Mouse (Mus musculus): ENCODE measurements around the gene Myzap.
A peak's percentile ranks its signal among the peaks of the same experiment; 100 is the strongest.

The Myzap gene

GRCm38 (mm10) chr9:71604914-71605635, 12.9 kb upstream of the Myzap start:
- no peak for DNase-seq (ENCODE audit: low spot score)

GRCm38 (mm10) chr9:71599861-71600260, 7.7 kb upstream of the Myzap start:
- no peak for DNase-seq (ENCODE audit: low spot score)

DNA sequence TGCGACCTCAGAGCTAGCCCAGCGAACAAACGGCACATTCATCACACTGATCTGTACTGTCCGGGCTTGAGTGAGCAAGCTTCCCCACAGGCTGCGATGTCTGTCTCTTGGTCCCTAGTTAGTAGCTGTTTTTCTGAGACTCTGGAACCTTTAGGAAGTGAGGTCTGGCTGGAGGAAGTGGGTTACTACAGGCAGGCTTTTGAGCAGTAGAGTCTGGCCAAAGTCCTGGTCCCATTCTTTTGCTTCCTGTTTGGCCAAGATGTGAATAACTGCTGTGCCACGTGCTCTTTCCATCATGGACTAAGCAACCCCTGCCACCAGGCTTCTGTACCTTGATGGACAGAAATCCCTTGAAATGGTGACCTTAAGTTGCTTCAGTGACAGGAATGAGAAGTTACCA, 4.7 kb upstream of the Myzap start:
- DNase-seq (ENCODE audit: low spot score) = no peak

DNA sequence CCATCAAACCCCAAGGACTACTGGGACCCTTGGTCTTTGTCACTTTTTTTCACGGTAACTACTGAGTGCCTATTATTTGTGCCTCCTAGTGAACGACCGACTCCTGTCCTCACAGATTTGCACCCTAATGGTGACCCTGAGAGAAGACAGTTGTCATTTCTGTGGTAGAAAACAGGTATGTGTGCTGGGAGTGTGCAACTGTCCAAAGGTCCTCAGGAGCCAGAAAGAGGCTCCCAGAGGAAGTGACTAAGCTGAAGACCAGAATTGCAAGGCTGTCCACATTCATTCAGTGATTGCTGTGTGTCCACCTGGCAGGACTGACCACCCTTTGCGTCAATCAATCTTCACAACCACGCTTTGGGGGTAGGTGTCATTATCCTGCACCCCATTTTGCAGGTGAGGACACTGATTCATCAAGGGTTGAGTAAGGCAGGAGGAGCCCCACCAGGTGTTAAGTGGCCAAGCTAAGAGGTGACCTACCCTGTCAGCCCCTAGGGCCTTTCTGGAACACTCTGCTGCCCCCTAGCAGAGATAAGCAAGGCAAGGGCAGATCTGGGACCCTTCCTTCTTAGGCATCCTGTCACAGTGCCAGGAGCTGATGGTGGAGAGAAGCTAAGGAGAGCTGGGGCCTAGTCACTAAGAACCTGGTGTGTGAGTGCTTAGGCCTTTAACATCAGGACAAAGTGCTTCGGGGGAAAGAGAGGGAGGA, 571 bp upstream of the Myzap start:
- no peak for DNase-seq (ENCODE audit: low spot score)

- no peak for DNase-seq (ENCODE audit: low spot score)
These were observed 1.1 kb downstream of the Myzap start for GRCm38 (mm10) chr9:71591106-71591505.

DNA sequence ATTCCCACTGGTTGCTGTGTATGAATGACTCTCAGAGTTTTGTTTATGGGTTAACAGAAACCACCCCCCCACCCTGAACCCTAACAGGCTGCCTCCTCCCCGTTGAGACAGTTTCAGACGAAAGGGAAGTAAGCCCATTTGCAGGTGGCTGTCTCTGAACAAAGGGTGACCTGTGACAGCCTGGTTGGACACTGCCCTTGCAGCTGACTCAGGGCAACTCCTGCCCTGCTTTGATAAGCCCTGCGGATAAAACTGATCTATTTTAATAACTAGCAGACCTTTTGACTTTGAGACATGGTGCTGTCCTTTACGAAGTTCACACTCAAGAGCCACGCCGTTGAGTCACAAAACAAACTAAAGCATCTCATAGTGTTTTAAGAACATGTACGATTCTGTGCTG, 2.4 kb downstream of the Myzap start:
- DNase-seq (ENCODE audit: low spot score) = no peak

- no peak for DNase-seq (ENCODE audit: low spot score)
These were observed 3.1 kb downstream of the Myzap start for GRCm38 (mm10) chr9:71588930-71589592.

GRCm38 (mm10) chr9:71586408-71586807, 5.8 kb downstream of the Myzap start:
- no peak for DNase-seq (ENCODE audit: low spot score)

- DNase-seq (ENCODE audit: low spot score) = no peak
These were observed 9.4 kb downstream of the Myzap start for GRCm38 (mm10) chr9:71582771-71583170.

DNA sequence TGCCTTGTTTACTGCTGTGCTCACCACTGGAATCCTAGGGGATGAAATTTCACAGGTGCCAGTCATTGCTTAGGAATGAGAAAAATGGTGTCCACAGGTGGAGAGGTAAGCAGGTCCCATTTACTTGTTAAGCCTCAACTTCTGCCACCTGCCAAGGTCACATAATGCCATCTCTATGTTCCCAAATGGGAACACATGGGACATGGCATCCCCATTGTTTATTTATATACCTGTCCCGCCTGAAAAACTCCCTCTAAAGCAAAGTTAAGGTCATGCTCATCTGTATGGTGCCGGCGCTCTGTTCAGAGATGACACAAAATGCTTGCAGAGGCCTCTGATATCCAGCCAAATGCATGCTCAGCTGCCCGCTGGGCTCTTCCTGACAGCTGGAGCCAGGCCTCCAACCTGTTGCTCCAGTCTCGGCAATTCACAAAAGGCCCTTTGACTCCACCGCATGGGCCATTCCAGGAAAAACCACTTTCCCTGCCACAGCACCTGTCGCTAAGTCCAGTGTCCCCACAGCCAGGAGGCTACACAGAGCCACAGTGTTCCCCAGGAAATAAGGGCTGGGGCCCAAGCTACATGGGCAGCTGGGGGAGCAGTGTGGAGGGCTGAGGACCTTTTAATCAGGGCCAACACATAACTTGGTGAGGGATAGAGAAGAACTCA, 13.1 kb downstream of the Myzap start:
- no peak for DNase-seq (ENCODE audit: low spot score)

DNA sequence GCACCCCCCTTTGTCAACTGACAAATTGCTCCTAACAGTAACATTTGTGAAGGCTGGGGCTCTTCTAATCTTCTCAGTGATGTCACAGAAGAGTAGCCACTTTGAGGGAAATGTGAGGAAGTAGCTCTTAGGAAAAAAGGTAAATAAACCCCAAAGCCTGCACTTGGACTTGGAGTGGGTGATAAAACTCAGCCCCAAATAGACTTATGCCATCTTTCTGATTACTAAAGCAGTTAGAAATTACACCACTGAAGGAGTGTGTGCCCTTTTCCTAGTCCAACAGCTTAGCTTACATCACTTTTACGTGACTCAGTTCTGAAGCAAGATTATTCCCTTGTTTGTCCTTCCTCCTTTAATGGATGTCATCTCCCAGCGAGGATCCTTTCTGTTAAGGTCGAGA, 17.7 kb downstream of the Myzap start:
- DNase-seq (ENCODE audit: low spot score) = no peak

DNA sequence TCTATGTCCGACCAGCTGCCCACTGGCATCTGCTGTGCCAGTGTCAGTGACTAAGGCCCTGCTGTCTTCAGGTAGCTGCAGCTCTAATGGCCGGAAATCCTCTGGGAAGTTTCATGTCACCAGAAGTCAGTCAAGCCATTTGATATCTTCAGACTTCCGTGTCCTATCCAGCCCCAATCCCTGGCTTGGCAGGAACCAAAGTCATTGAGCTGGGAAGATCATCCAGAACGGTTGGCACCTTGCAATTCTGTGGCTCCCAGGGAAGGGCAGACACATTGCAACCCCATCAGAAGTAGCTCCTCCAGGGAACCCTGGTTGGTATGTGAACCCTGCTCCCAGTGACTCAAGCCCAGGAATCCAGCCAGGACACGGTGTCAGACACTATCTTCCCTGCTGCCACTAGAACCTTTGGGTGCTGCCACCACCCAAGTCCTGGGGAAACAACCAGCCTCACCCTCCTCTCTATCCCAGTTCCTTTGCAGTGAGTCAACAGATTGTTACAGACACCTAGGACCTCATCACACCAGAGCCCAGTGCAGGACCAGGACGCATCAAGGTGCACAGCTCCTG, 18.3 kb downstream of the Myzap start:
- DNase-seq (ENCODE audit: low spot score) = no peak

- peak; percentile 39 for DNase-seq (ENCODE audit: low spot score)
These were observed 21.0 kb downstream of the Myzap start for GRCm38 (mm10) chr9:71571150-71571633.

GRCm38 (mm10) chr9:71570170-71570569, 22.0 kb downstream of the Myzap start:
- no peak for DNase-seq (ENCODE audit: low spot score)

- no peak for DNase-seq (ENCODE audit: low spot score)
These were observed 23.7 kb downstream of the Myzap start for GRCm38 (mm10) chr9:71568323-71568942.

DNA sequence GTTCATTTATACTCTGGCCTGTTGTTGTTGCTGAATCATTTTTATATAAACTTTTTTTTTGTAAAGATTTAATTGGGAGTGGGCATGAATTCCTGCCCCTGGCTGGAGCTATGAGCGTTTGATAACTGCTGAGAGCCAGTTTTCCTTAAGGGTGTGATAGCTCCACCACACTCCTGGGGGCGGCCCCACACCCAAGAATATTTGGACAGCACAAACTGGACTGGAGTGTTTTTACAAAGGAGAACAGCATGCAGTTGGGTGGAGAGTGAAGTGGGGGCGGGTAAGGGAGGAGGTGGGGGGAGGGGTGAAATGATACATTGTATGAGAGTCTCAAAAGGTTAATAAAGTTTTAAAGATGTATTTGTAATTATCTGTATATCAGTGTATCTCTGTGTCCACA, 24.8 kb downstream of the Myzap start:
- no peak for DNase-seq (ENCODE audit: low spot score)

DNA sequence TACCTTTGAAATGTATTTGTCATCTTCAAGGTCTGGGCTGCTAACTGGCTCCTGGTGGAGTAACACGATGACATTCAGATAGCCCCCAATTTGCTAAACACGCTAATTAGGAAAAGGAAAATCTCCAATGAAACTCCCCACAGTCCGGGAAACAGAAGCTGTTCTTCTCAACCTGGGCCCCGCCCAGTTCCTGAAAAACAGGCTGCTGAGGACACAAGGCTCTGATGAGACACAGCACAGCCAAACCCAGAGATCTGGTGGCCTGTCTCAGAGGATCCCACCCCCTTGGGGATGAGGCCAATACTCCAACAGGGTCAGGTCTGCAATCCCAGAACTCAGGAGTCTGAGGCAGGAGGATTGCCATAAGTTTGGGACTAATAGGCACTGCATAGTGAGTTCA, 25.4 kb downstream of the Myzap start:
- DNase-seq (ENCODE audit: low spot score) = no peak

- DNase-seq (ENCODE audit: low spot score) = no peak
These were observed 34.4 kb downstream of the Myzap start for GRCm38 (mm10) chr9:71557737-71558136.

- no peak for DNase-seq (ENCODE audit: low spot score)
These were observed 38.2 kb downstream of the Myzap start for GRCm38 (mm10) chr9:71554001-71554400.

DNA sequence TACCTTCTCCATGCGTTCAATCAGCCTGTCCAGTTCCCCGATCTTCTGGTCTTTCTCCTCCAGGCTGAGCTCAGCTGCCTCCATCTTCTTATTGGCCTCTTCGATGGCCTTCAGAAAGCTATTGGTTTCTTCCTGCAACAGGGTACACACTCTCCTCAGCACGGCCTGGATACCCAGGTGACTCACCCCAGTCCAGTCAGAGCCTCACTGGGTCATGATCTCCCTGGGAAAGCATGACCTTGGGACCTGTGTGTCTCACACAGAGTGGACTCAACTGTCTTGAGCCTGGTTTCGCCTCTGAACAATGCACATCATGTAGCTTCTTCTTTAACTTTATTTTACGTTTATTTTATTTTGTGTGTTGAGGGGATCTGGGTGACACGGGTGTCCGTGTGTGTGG, 42.0 kb downstream of the Myzap start:
- DNase-seq (ENCODE audit: low spot score) = no peak

- DNase-seq (ENCODE audit: low spot score) = no peak
These were observed 44.4 kb downstream of the Myzap start for GRCm38 (mm10) chr9:71547704-71548275.
